Mouse (Mus musculus) lung, postnatal 36 days (tissue): ENCODE data around the gene Acadsb.

ENCODE experiments used
- DNase-seq: peaks from one replicate; pipeline ENCODE4 v3.0.0; 2022; ENCODE audit warnings: mixed read lengths

Gene Acadsb

DNA sequence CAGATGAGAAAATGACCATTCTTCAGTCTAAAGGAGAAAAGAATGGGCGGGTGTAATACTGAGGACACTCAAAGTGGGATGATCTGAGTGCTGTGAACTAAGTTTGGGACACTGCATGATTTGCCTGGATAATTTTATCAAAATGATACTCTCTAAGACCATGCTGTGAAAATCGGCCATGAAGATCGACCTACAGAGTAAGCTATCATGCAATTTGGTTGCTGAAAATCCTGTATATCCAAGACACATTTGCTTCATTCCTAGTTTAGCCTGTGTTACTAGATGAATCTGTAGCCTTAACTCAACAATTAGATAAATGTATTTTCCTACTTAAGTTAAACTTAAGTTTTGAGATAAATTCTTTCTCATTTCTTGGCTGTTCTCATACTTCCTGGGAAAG, 56.9 kb downstream of the Acadsb start:
- no peak for DNase-seq

DNA sequence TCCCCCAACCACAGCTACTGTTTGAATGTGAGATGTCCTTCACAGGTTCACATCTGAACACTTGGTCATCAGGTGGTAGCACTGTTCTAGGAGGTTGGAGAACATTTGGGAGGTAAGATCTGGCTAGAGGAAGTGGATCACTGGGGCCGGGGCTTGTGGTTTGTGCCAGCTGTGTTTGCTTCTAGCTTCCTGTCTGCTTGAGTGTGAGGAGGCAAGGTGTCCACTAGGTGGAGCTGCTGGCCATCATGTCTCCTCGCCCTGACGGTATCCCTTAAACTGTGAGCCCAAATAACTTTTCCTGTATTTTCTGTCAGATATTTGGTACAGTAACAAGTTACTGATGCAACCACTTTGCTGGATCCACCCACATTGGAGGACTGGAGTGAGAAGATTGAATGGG, 59.1 kb downstream of the Acadsb start:
- DNase-seq: no peak

DNA sequence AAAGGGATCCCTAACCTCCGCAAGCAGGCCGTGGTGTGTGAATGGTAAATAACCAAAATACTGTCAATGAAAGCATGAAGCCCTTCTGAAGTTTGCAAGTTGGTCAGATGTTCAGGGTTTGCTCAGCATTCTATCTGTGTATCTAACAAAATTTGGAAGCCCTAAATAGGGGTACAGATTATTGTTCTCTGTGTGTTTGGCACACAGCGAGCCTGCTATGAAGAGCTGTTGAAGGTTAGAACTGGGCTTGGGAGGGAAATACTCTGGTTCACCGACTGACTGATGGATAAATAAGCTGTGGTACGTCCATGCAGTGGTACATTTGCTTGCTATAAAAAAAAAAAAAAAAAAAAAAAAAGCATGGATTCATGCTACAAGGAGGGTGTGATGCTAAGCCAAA, 61.1 kb downstream of the Acadsb start:
- no peak for DNase-seq

DNA sequence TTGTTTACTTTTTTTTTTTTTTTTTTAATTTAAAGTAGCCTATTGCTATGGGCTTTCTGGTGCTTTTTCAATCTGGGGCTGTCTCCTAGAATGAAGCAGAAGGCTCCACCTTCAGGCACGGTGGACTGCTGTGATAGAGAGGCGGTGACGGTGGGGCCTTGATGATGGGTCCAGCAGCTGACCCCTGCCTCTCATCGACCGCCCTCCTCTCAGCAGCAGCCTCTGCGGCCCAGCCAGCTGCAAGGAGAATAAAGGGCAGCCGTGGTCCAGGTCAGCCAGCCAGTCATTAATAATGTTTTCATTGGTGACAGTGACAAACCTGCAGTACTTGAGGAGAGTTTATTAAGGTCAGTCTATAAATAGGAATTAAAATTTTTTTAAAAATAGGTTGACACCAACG, 66.7 kb downstream of the Acadsb start:
- DNase-seq: no peak

DNA sequence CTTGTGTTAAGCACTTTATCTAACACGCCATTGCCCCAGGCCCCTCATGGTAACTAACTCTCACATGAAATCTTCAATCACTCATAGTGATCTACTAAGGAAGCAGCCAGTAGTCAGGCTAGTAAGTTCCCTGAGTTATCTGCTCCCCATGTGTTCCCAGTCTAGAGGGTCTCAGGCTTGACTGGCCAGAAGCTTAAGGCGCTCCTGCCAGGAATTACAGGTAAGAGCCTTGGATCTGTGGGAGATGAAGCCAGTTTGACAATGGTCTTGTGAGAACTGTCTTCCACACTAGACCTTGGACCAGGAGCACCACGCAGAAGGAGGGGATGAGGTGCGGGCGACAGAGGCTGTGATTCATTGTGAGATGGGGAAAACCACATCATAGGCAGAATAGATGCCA, 68.0 kb downstream of the Acadsb start:
- DNase-seq: no peak
